Mouse (Mus musculus) layer of hippocampus, adult 9-11 months (tissue): Measurements from ENCODE around the gene Eya2.
"Not testable (repeated sequence)": the region's sequence is repeated elsewhere in the genome, so short reads cannot be mapped to it uniquely, and the experiment has no call there.

Experiments used
- DNase-seq: peaks from one replicate; pipeline ENCODE4 v3.0.0; 2022

The Eya2 gene

GRCm38 (mm10) chr2:165786467-165786866 lies 191.6 kb downstream of the Eya2 start:
- DNase-seq = no peak

- DNase-seq = peak; percentile 75
These were observed 193.2 kb downstream of the Eya2 start for GRCm38 (mm10) chr2:165788005-165788404.

GRCm38 (mm10) chr2:165788796-165789195 lies 194.0 kb downstream of the Eya2 start:
- DNase-seq = no peak

DNA sequence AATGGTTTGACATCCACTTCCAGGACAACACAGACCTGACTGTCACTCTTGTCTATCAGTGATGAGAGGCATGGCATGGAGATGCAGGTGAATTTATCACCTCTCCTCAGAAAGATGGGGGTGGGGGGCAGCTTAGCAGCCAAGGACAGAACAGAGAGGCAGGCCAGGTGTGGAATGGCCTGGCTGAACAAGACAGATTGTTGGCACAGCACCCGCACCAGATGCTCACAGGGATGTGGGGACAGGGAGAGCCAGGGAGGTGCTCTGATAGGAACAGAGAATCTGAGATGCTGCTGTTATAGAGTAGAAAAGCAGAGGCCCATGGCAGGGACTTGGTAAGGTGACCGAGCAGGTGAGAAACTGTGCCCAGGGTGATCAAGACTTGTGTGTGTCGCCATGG lies 194.8 kb downstream of the Eya2 start:
- no peak for DNase-seq

- DNase-seq = no peak
These were observed 196.2 kb downstream of the Eya2 start for GRCm38 (mm10) chr2:165791026-165791425.

GRCm38 (mm10) chr2:165791657-165792056 lies 196.8 kb downstream of the Eya2 start:
- DNase-seq = no peak

- DNase-seq = no peak
These were observed 197.8 kb downstream of the Eya2 start for GRCm38 (mm10) chr2:165792431-165793282.

DNA sequence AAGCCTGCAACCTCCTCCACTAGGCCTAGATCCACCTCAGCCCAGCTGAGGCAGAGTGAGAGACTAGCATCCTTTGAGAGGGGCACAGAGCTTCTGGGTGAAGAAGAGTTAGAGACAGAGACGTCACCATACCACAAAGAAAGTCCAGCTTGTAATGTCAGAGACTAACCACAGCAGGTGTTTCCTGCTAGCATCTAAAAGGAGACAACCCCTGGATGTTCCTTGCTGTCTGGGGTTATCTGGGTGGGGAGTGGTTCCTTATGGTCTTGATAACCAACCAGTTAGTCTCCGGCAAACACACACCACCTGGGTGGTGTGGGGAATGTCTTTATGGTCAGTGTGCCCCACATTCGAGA lies 198.4 kb downstream of the Eya2 start:
- DNase-seq = no peak

DNA sequence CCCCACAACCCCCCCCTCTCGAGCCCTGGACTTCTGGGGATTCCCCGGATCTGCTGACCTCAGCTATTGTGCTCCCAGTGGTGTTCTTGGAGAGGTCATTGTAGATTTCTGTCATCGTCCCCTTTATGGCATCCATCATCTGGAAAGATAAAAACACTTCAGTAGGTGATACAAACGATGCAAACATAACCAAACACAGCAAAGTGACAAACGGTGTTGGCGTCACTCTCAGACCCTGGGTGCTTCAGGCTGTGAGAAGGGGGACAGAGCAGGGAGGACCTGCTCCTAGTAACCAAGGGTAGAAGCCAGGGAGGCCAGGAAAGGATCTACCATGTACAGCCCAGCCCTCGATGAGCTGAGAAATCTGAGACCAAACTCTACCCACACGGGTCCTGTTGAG lies 203.0 kb downstream of the Eya2 start:
- DNase-seq = no peak

DNA sequence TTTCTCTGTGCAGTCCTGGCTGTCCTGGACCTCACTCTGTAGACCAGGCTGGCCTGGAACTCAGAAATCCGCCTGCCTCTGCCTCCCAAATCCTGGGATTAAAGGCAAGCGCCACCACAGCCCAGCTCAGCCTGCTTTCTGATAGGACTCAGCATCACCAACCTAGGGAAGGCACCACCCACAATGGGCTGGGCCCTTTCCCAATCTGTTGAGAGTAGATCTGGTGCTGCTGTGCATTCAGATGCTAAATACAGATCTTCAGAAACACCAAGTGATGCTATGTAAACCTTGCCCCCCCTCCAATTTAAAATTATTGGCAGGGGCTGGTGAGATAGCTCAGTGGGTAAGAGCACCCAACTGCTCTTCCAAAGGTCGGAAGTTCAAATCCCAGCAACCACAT lies 205.3 kb downstream of the Eya2 start:
- not testable (repeated sequence) for DNase-seq

- DNase-seq = no peak
These were observed 213.5 kb downstream of the Eya2 start for GRCm38 (mm10) chr2:165808179-165808975.

DNA sequence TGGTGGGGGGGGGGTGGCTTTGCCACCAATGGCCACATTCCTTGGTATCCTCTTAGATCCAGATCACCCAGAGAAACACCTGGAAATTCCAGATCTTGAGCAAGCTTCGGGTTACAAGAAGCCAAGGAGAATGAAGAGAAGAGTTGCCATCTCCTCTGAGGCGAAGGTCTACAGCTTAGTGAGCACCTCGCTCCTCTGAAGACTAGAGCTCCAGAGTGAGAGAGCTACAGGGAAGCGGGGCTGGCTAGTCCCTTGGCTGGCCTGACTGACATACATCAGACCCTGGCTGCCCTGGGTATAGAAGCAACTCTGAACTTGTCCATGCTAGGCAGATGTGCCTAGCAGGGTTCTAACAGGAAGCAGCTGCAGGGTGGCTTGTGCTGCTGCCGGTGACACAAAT lies 214.3 kb downstream of the Eya2 start:
- no peak for DNase-seq

DNA sequence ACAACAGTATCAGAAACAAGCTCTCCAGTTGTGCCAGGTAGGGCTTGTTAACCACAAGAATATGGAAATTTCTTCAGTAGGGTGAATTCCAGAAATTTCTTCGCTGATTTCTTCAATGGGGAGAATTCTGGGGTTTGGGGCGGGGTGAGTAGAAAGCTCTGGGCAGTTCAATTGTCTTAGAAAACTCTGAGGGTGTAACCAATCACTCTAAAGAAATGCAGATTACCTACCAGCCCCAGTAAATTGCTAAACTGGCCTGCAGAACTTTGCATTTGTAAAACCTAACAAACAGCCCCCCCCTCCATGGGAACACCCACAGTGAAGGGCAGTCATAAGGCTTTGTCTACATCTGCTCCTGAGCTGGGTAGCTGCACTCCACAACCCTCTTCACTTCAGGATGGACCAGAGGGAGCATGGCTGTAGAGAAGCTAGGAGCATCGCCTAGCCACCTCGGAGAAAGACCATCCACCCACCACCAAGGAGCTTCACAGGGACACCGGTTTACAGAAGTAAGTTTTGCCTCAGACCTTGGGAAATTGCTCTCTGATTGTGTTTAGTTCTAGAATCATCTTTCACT lies 215.2 kb downstream of the Eya2 start:
- DNase-seq = no peak

DNA sequence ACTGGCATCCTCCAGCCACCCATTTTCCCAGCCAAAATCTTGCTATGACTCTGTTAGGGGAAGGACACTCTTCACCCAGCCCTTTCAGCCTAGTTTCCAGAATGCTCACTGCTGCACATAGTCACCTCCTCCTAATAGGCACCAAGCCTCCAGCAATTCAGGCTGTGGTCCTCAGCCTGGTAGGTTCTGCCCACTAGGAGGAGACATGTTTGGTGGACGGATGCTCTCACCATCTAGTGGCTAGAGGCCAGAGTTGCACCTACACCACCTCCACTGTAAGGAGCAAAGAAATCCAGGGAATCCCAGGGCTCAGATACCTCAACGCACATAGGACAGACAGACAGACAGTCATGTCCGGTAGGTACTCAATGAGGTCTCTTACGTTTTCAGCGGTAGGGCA lies 216.7 kb downstream of the Eya2 start:
- DNase-seq = peak; percentile 51

DNA sequence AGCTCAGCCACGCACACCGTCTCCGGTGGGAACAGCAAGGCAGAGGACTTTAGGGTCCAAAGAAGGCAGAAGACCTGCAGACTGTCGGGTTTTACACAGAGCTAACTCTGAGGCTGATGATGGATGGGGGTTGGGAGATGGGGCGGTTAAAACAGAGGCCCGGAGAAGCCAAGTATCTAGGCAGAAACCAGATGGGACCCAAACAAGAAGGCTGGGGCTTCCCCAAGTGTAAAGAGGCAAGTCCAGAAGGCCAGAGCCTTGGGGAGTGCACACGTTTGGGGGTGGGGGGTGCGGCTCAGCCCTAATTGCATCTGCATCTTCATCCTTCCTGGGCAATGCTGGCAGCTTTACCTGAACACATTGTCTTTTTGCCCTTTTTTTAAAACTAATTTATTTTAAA lies 218.1 kb downstream of the Eya2 start:
- no peak for DNase-seq

- no peak for DNase-seq
These were observed 220.5 kb downstream of the Eya2 start for GRCm38 (mm10) chr2:165815103-165815880.

- no peak for DNase-seq
These were observed 222.6 kb downstream of the Eya2 start for GRCm38 (mm10) chr2:165817437-165817836.

- DNase-seq = no peak
These were observed 223.7 kb downstream of the Eya2 start for GRCm38 (mm10) chr2:165818570-165818969.

DNA sequence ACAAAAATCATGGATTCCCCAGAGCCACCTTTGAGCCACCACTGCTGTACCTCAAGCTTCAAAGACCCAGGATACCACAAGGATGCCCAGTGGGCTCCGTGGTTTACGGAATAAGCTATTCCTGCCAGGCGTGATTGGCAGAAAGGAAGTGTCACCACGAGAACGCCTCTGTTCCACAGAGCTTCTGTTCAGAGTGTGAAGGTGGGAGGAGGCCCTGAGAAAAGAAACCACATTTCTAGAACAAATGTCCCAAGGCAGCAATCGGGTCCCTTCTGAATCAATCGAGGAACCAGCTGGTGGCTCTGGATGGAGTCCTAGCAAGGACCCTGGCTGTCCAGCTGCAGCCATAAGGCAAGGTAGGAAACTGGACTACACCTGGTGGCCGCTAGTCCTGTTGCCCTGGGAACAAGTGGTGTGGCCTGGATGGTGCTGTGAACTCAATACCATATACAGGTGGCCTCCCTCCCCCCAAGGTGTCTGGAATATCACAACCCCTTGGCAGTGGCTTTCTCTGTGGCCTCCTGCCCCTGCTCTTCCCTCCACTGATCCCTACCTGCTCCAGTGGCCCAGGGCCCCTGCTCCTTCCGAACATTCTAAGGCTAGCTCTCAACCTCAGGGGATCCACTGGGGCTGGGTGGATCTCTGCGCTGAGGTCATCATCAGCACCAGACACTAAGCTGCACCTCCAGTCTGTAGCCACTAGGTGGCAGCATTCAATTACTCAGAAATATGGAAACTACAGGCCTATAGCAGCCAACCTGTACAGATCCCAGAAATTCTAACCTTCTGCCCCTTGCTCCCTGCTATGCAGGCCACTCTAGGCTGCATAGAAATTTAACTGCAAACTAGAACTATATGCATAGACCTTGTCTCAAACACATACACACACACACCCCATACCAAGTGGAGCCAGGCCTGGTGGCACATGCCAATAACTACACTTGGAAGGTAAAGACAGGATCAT lies 224.4 kb downstream of the Eya2 start:
- peak; percentile 75 for DNase-seq

- no peak for DNase-seq
These were observed 225.2 kb downstream of the Eya2 start for GRCm38 (mm10) chr2:165820073-165820472.

- no peak for DNase-seq
These were observed 225.8 kb downstream of the Eya2 start for GRCm38 (mm10) chr2:165820504-165821095.
